Mouse (Mus musculus) lung, postnatal 25 days (tissue): ENCODE measurements at regions not wholly inside any gene's neighbourhood (a gene's known extent, or its start where the extent isn't known, plus 50 kb on each side); places are given as distances from the start of the nearest gene placed in this dataset.

Source experiments
- DNase-seq: peaks from one replicate; pipeline ENCODE4 v3.0.0; 2022; ENCODE audit warnings: low spot score

DNA sequence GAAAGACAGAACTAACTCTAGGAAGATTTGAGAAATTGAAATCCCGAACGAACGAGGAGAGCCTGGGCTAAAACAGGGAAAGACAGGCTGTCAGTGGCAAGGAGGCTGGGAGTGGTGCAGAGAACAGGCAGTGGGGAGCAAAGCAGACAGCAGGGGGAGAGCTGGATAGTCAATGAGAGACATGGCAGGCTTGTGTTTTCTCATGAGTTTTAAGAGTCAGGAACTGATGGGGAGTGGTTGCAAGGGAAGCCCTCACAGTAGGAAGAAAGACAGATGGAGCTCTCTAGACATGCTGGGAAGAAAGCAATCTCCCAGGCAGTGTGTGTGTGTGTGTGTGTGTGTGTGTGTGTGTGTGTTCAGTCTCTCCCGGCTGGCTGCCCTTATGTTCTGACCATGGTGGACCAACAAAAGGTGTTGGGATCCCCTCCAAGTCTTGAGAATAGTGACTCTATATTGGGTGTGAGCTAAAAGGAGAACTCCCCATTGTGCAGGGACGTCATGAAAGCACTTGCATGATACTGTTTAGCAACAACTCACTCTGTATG, 577.9 kb downstream of the Plcl1 start:
- DNase-seq = no peak

DNA sequence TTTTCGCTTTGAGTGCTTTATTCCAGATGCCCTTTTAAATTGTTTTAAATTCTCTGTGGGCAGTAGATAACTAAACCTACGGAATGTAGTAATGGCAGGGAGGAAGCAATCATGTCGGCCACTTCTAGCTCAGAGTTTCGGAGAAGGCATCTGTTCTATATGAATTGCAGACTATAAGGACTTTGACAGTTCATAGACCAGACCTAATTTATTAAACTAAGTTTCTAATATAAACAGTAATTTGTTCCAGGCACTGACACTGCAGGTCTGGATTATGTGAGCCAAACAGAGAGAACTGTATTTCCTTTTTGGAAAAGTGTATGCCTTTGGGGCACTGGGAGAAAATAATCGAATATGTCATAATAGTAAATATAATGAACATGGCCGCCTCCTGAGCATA, 591.4 kb downstream of the Plcl1 start:
- no peak for DNase-seq
